Mouse (Mus musculus) lung, adult 2 months (tissue): ENCODE data around the gene Tdgf1.

Source experiments
- CTCF ChIP-seq: fragments of 200-500 bp; IDR thresholded peaks from 2 replicates; pipeline ENCODE4 v1.5.1; 2011; ENCODE audit warnings: mild to moderate bottlenecking, low read length, control low read depth; ENCODE audit not compliant: insufficient read depth
- POLR2A ChIP-seq: fragments of 200-500 bp; IDR thresholded peaks from 2 replicates; pipeline ENCODE4 v1.6.1; 2011; ENCODE audit warnings: low read depth, mild to moderate bottlenecking, control low read depth, low read length, borderline replicate concordance; ENCODE audit errors: extremely low read depth

GRCm38 (mm10) chr9:110952931-110953549 is 7.1 kb upstream of the Tdgf1 start:
- no peak for TF ChIP-seq CTCF
- TF ChIP-seq POLR2A = no peak
